Mouse (Mus musculus): Measurements from ENCODE around the gene Rab20. TPM values are rescaled to one million over a fixed set of nuclear protein-coding genes. Genes with fewer than 3 reads are reported as not detected.

The Rab20 gene
- polyA plus RNA-seq (2017; shearing (Covaris generic)) = 1 to 10 TPM; 2.2 to 5.3 TPM

DNA sequence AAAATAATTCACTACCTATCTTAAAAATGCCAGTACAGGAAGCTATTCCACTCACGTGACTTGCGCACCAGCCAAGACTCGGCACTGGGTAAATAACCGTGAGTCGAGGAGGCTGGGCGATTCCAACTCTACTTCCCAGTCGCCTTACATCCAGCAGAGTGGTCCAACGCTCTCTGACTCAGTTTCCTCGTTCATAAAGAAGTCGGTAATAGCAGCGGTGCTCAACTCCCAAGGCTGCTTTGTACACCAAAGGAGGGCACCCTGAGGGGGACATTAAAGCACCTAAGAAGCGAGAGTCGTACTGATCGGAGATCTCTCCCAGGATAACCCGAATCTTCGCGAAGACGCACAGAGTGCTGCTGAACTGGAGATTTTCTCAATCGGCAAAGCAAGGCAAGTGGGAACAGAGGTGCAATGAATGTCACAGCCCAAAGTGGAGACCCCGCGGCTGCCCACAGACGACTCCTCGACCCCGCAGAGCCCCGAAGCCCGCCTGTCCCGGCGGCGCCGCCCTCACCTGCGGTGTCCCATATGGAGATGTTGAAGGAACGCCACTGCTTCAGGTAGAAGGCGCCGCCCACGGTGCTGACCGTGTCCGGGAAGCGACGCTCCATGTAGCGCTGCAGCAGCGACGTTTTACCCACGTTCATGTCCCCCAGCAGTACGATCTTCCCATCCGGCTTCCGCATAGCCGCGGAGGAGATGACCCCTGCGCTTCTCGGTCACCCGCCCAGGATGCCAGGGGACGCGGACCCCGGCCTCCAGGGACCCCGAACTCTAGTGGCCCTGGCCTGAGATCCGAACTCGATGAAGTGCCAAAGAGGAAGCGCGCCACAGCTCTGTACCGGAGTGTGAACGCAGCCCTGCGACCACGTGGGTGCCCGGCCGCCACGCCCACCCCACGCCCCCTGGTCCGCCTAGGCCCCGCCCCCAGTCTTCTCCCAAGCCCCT, at the start of gene Rab20:
Gene Rab20, minus strand, starts transcription at position 900 of the 951 bp plus-strand sequence.

GRCm38 (mm10) chr8:11497017-11497990, 18.8 kb upstream of the Rab20 start, which contains the start of gene Naxd:
TSS of gene Naxd (plus strand) at chr8:11497506.

Other genes with a start within 250 kb of the Rab20 start
- gene Col4a2, start 165.9 kb downstream of the Rab20 start, polyA plus RNA-seq (2017; shearing (Covaris generic)) = under 1 TPM in 1 of 2 experiments, not detected in 1; 0.18 TPM
- gene Col4a1, start 165.9 kb downstream of the Rab20 start, polyA plus RNA-seq (2017; shearing (Covaris generic)) = under 1 TPM in 1 of 2 experiments, not detected in 1; 0.15 TPM
- 10 to 100 TPM; 58.1 to 74.5 TPM for gene Naxd, start 18.8 kb upstream of the Rab20 start, polyA plus RNA-seq (2017; shearing (Covaris generic))
- 10 to 100 TPM; 28.4 to 38.8 TPM for gene Cars2, start 72.1 kb upstream of the Rab20 start, polyA plus RNA-seq (2017; shearing (Covaris generic))
- gene Ing1, start 76.9 kb upstream of the Rab20 start, polyA plus RNA-seq (2017; shearing (Covaris generic)) = 10 to 100 TPM; 75.2 to 90.7 TPM
- 10 to 100 TPM; 82.5 to 96.4 TPM for gene Ankrd10, start 157.0 kb upstream of the Rab20 start, polyA plus RNA-seq (2017; shearing (Covaris generic))
- under 1 TPM; 0.19 to 0.31 TPM for gene 1700016D06Rik, start 222.4 kb upstream of the Rab20 start, polyA plus RNA-seq (2017; shearing (Covaris generic))
- 10 to 100 TPM; 12.9 to 15.5 TPM for gene Arhgef7, start 249.0 kb upstream of the Rab20 start, polyA plus RNA-seq (2017; shearing (Covaris generic))

Data from activated CD4-positive, CD25-positive, alpha-beta regulatory T cell (primary cell).